Mouse (Mus musculus) kidney, adult 10 weeks (tissue): Measurements from ENCODE around the gene Ctsr. TPM values are rescaled to one million over a fixed set of nuclear protein-coding genes. Genes with fewer than 3 reads are reported as not detected.

Experiments used
- polyA plus RNA-seq: library from polyadenylated mRNA; stranded (reverse); fragments of 350-450 nt; fragmentation: Illumina TruSeq; extraction: RNeasy Lipid Tissue Mini Kit (QIAGEN cat#74804); gene quantifications from one replicate; pipeline ENCODE4 v1.2.3, GENCODE M21; 2014; ENCODE audit warnings: low read depth, low replicate concordance

Ctsr gene
- polyA plus RNA-seq, result not detected

DNA sequence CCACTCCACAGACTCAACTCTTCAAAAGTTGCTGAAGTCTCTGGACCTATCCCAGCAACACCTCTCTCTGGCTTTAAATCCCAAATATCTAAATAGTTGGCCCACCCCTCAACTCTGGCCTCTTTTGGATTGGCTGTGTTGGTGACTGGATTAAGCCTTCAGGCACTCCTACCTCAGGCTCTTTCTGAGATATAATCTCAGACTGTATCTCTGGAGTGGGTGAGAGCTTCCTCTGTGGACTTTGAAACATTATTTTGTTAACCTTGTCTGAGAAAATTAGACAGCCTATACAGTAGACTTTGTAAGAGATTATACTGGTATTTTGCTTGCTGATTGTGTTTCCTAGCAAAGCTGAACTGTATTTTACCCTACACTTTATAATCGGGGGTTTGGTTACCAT lies at the start of gene Ctsr:
Ctsr (minus strand) TSS at position 101 of the 400 bp plus-strand sequence.

DNA sequence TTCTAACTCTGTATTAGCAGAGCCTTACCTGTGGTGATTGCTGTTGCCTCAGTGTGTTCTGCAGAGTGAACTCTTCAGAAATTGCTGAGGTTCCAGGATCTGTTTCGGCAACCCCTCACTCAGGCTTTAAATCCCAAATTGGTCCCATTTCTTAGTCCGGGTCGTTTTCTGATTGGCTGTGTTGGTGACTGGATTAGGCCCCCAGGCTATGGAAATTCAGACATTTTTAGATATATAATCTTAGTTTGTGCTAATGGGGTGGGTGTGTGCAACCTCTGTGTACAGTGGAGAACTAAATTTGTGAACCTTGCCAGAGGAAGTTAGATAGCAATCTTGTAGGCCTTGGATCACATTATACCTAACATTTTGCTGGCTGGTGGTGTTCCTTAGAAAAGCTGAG lies 39.3 kb upstream of the Ctsr start, which contains the start of gene Cts6:
Cts6 (minus strand) TSS at position 101 of the 400 bp plus-strand sequence.

Other genes with a start within 250 kb of the Ctsr start
- 2.3 TPM for gene Gm49393, start 228.7 kb downstream of the Ctsr start, polyA plus RNA-seq
- 5.3 TPM for gene Gm49391, start 227.7 kb downstream of the Ctsr start, polyA plus RNA-seq
- 34.5 TPM for gene Ctla2a, start 227.6 kb downstream of the Ctsr start, polyA plus RNA-seq
- not detected for gene Tpbpa, start 222.3 kb downstream of the Ctsr start, polyA plus RNA-seq
- gene Ctsj, start 158.3 kb downstream of the Ctsr start, polyA plus RNA-seq, result not detected
- not detected for gene Ctsq, start 123.6 kb downstream of the Ctsr start, polyA plus RNA-seq
- not detected for gene Cts6, start 39.2 kb upstream of the Ctsr start, polyA plus RNA-seq
- gene Cts8, start 91.1 kb upstream of the Ctsr start, polyA plus RNA-seq, result not detected
- gene Gm49398, start 124.6 kb upstream of the Ctsr start, polyA plus RNA-seq, result not detected
- gene Cts7, start 193.9 kb upstream of the Ctsr start, polyA plus RNA-seq, result not detected